Mouse (Mus musculus): Measurements from ENCODE around the gene C2cd4b.

The C2cd4b gene

DNA sequence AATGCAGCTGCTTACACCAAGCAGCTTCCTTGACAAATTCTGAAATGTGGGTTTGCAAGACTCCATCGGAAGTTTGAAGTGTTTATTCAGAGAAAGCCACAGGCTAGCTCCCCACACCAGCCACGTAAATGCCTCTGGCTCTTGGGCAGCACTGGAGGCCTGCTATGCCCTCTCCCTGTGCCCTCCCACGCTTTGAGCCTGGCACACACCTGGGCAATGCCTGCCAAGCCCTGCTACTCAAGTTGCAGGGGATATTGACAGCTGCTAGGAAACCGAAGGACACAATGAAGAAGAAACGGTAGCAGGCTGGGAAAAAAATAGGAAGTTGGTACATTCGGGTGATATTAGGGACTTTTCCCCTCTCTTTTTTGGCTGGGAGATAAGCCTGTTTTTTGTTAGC, 15.0 kb downstream of the C2cd4b start:
- in situ Hi-C loops (cut with MboI, MseI): no loop called here

DNA sequence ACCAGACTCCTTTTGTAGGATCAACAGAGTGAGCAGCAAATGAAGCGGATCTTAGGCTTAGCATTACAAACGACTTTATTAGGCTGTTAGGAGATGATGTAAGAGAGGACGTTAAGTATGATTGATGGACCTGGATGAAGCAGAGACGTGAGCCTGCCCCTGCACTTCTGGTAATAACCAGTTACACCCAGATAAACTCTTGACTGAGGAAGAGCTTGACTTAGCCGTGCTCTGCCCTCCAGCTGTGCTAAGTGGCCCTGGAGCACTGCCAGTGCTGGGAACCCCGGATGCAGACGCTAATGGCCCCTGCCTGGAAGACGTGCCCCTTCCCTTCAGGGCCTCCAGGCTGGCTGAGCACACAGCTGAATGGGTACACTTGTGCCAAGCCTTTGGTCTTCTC, 19.3 kb downstream of the C2cd4b start:
- in situ Hi-C loops (cut with MboI, MseI): no loop called here

DNA sequence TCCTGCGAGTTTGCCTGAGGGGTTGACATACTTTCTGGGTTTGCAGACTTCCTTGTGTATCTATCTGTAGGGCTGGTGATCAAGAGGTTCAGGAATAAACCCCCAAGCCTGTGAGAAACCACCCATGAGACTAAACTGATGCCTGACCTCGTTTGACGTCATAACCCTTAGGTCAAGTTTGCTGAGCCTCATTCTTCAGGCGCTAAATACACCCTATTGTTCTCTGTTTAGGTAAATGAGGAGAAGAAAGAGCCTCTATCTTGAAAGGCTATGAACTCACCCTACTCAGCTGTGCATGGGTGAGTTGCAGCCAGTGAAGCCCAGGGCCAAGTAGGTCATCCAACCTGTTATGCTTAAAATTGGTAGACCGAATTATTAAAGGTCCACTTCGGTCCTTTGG, 23.5 kb downstream of the C2cd4b start:
- in situ Hi-C loops (cut with MboI, MseI): no loop called here

DNA sequence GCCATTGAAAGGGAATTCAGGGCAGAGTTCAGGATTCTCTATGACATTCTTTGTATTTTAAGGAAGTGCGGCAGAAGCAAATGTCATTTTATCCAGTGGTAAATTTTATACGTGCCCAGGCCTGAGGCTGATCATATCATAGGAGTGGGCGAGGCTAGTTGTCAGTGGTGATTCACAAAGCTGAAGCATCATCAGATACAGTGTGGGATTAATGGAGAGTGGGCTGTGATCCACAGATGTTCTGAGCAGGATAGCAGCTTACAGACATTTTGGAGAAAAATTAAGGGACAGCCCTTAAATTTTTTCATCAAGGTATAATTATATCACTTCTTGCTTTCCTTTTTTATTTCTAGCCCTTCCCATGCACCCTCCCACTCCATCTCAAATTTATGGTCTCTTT, 24.2 kb downstream of the C2cd4b start:
- in situ Hi-C loops (cut with MboI, MseI): no loop called here

DNA sequence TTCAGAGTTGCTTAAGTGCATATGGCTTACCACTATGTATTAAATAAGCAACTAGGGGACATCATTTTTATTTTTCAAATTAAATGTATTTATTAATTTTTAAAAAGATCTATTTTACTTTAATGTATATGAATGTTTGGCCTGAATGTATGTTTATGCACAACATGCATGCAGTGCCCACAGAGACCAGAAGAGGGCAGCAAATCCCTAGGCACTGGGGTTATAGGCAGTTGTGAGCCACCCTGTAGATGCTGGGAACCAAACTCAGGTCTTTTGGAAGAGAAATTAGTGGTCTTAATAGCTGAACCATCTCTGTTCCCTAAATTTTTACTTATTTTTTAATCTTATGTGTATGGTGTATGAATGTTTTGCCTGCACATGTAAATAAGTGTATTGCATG, 24.7 kb downstream of the C2cd4b start:
- in situ Hi-C loops (cut with MboI, MseI): no loop called here

DNA sequence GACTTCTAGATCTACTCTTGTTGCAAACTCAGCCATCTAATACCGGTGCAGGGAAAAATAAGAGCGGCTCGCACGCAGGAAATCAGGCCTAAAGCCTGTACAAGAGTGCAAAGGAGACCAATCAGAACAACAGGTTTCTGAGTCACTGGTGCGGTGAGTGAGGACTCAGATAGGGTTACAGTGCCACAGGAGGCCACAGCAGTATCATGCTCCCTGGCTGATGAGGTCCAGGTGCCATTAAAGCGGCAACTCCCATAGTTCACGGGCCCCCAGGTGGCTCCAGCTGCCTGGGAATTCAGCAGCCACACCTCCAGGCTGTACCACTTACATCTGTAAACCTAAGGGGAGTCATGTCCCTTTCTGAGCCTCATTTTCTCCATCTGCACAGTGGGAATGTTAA, 27.1 kb downstream of the C2cd4b start:
- in situ Hi-C loops (cut with MboI, MseI): no loop called here

DNA sequence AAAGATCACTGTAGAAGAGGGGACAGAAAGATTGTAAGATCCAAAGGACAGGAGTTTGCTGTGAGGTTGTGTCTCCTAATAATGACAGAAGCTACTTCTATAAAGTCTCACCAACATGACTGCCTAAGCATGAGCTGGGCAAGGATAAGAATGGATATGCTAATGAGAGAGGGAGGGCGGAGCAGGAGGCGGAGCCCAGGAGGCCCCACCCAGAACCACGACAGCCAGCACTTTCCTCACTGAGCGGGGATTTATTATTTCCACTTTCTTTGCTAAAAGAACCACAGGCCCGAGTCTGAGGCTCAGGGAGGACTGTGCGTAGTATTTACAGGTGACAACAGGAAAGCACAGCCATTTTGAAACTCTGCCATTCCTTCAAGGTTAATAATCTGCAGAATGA, 28.4 kb downstream of the C2cd4b start:
- in situ Hi-C loops (cut with MboI, MseI): no loop called here

DNA sequence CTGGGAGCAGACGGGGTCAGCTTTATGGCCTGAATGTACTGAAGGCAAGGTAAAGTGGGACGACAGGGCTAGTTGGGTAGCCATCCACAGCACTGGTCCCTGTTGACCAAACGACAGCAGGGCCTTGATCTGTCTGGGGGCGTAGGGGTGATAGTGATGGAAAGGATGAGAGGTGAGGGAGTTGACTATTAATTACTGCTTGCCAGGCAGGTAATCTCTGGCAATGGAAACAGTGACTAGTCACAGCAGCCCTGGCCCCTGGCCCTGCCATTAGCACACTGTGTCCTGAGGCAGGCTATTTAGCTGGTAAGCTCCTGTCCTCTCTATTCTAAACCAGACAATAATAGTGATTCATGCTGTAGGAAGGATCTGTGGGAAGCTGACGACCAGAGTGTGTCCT, 33.2 kb downstream of the C2cd4b start:
- in situ Hi-C loops (cut with MboI, MseI): no loop called here

DNA sequence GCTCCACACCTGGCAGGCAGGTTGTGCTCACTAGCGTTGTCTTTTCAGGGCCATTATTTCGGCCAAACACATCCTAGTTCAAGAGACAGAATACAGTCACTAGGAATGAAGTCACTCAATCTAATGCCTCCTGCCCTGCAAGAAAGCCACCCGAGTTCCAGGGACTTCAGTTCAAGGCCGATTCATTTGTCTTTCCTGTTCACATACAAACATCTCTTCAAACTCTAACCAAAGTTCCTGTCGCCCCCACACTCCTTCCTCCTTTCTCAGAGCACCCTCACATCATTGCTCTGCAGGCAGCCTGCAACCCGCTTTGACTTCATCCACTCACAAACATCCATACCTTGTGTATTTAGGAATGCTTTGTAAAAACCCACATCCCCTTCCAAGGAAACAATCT, 34.3 kb downstream of the C2cd4b start:
- in situ Hi-C loops (cut with MboI, MseI): no loop called here

DNA sequence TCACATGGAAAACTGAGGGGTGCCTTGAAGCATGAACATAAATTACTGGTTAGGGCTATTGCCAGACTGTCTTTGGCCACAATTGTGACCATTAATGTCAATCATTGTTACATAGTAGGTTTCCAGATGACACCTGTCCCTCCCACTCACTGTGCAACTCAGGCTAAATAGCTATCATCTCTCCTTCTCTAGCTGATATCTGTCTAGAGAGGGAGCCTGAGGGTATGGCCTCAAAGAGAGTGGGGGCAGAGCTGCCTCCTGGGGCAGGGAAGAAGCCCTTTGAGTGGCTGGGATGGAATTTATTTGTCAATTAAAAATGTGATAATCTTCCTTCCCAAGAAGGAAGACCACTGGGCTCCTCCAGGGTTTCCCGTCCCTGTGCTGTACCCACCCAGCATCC, 35.0 kb downstream of the C2cd4b start:
- in situ Hi-C loops (cut with MboI, MseI): no loop called here

DNA sequence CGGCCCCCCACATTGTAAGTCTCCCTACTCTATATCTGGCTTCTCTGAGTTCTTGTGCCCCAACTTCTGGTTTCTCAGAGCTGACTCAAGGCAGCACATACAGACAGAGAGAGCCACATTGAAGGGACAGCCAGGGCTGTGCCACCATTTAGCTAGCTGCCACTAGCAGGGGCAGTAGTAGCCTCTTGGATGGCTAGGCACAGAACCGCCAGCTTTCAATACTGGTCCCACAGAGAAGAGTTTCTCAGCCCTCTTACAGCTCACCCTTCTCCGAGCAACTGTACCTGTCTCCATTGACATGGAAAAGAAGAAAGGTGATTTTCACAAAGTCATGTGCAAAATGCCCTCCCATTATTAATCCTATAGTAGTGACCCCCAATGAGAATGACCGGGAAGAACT, 35.4 kb downstream of the C2cd4b start:
- in situ Hi-C loops (cut with MboI, MseI): no loop called here

DNA sequence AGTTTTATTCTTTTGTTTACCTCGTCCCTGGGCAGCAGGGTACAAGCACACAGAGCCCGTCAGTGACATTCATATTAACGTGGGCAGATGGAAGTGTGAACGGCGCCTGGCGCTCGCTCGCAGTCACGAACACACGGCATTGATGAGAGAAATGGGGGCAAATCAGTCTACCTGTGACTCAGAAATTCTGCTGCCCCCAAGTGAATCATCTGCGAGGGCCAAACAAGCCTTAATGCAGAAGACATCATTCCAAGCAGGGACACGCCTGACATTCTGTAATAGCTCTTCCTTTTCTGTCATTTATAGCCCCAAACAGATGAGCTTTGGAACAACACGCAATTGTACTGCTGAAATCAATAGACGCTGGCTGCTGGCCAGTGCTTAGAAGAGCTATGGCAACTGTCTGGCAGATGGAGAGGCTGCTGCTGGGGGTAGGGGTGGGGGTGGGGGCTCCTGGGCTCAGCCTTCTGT, 36.0 kb downstream of the C2cd4b start:
- in situ Hi-C loops (cut with MboI, MseI): no loop called here

DNA sequence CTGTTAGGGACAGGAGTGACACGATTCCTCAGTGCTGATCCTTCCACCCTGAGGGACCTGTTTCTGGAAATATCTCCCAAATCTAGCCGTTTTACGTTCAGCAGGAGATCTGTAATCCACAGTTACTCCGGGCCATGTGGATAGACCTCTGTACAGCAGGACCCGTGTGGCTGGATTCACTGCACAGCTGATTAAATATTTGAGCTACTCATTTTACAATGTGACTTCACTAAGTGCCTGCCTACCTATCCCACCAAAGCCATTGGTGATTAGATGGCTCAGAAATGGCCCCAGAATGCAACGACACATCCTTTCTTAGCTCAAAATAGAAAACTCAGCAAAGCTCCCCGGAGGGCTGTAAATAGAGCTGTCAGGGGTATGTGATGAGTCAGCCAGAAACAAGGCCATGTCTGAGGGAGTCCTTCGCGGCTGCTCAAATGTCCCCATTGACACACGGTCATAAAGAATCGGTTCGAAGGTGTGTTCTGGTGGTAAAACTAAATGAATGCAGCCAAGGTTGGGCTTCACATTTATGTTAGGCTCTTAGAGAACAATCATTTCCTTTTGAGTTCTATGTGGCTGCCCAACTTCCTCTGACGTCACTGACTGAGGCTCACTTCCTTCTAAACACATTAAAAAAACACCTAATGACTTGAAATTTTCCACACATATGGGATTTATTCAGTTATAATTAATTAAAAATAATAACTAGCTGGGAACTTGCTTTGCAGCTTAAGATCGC, 40.0 kb downstream of the C2cd4b start:
- in situ Hi-C loops (cut with MboI, MseI): no loop called here

DNA sequence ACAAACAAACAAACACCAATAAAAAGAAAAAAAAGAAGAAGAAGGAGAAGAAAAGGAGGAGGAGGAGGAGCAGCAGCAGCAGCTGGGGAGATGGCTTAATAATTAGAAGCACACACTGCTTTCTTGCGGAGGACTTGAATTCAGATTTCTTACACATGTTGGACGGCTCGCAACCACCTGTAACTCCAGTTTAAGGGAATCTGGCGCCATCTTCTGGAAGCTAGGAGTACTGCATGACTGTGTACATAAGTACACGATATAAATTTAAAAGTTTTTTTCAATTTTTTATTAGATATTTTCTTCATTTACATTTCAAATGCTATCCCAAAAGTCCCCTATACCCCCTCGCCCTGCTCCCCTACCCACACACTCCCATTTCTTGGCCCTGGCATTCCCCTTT, 43.0 kb downstream of the C2cd4b start:
- in situ Hi-C loops (cut with MboI, MseI): no loop called here

DNA sequence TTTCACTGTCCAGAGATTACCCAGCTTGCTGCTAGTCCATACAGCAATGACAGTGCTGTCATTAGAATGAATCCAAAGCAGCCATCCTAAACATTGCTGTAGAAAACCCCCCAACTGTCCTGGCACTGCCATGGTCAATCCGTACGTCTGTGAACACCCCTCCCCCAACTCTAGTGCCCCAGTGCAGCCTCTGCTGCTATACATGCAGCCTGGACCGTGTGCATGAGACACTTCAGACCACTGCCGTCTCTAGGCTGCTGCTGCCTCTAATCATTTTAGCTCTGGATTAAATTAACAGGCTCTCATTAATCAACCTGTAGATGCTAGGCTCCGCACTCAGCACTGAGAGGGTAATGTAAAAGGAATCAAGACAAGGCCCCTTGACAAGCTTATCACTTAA, 47.8 kb downstream of the C2cd4b start:
- in situ Hi-C loops (cut with MboI, MseI): no loop called here

DNA sequence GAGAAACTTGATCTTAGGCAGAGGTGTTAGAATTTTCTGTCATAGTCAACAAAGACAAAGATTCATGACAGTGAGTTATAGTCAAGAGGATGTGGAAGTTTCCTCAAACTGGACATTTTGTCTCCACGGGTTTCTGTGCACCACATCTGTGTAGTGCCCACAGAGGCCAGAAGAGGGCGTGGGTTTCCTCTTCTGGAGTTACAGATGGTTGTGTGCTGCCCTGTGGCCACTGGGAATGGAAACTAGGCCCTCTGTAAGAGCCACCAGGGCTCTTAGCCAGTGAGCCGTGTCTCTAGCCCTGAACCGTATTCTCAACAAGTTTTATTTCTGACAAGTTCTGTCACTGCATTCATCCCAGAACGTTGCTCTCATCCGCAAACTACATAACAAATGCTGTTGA, 51.3 kb downstream of the C2cd4b start:
- in situ Hi-C loops (cut with MboI, MseI): no loop called here
